Mouse (Mus musculus) lung, adult 2 months (tissue): ENCODE results near the gene Bahd1.

Experiments
- CTCF ChIP-seq: fragments of 200-500 bp; IDR thresholded peaks from 2 replicates; pipeline ENCODE4 v1.5.1; 2011; ENCODE audit warnings: mild to moderate bottlenecking, low read length, control low read depth; ENCODE audit not compliant: insufficient read depth
- POLR2A ChIP-seq: fragments of 200-500 bp; IDR thresholded peaks from 2 replicates; pipeline ENCODE4 v1.6.1; 2011; ENCODE audit warnings: low read depth, mild to moderate bottlenecking, control low read depth, low read length, borderline replicate concordance; ENCODE audit errors: extremely low read depth

DNA sequence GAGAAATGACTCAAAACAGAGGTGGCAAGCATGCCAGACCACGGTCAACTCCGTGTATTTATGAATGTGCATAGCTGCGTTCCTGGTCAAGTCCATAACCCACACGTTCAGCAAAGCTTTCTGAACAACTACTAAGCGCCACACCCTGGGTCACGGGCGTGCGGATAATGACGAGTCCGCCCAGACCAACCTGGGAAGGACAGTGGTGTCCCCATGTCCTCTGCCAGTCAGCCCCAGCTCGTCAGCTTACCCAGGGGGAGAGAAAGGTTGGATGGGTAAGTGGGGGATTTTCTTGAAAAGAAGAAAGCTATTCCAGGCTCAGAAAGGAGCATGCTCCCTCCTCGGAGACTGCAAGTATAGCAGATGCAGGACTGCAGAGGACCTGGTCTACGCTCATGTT lies 12.7 kb upstream of the Bahd1 start:
- TF ChIP-seq CTCF (no peak), POLR2A (no peak)
